Mouse (Mus musculus) stomach, embryonic 16.5 days (tissue): ENCODE measurements at regions not wholly inside any gene's neighbourhood (a gene's known extent, or its start where the extent isn't known, plus 50 kb on each side); places are given as distances from the start of the nearest gene placed in this dataset.

Experiments
- ATAC-seq: fragments of 200-750 bp; cut with Nextera tagmentation; 2 replicates; pipeline ENCODE4 v1.8.0; 2017; ENCODE audit warnings: moderate number of reproducible peaks, moderate TSS enrichment; ENCODE audit not compliant: insufficient read depth, low FRiP score
- H3K27ac ChIP-seq: fragments of 300-500 bp; sonication (generic); 2 replicates; pipeline ENCODE4 v1.5.1; 2014; ENCODE audit warnings: low read length
- H3K27me3 ChIP-seq: fragments of 300-500 bp; sonication (generic); 2 replicates; pipeline ENCODE4 v1.6.1; 2014; ENCODE audit warnings: low read length, control low read depth, mixed read lengths; ENCODE audit not compliant: control insufficient read depth, insufficient read depth
- H3K36me3 ChIP-seq: fragments of 300-500 bp; sonication (generic); 2 replicates; pipeline ENCODE4 v1.6.1; 2014; ENCODE audit warnings: low read length; ENCODE audit not compliant: control insufficient read depth, insufficient read depth
- H3K4me1 ChIP-seq: fragments of 300-500 bp; sonication (generic); 2 replicates; pipeline ENCODE4 v1.6.1; 2014; ENCODE audit warnings: low read length, control low read depth, mixed read lengths; ENCODE audit not compliant: control insufficient read depth, insufficient read depth
- H3K4me2 ChIP-seq: fragments of 300-500 bp; sonication (generic); 2 replicates; pipeline ENCODE4 v1.6.1; 2014; ENCODE audit warnings: low read depth, low read length, mixed read lengths
- H3K4me3 ChIP-seq: fragments of 300-500 bp; sonication (generic); replicated peaks from 2 replicates; pipeline ENCODE4 v1.5.1; 2014; ENCODE audit warnings: mild to moderate bottlenecking, low read length
- H3K9ac ChIP-seq: fragments of 300-500 bp; sonication (generic); 2 replicates; pipeline ENCODE4 v1.6.1; 2014; ENCODE audit warnings: low read length
- H3K9me3 ChIP-seq: fragments of 300-500 bp; sonication (generic); replicated peaks from 2 replicates; pipeline ENCODE4 v1.6.1; 2016; ENCODE audit warnings: low read length, control low read depth; ENCODE audit not compliant: control insufficient read depth
- WGBS: fragments of 180-500 bp; shearing (Covaris S2); extraction: QIAGEN DNeasy Blood & Tissue Kit; methylation state at CpG from one replicate; pipeline ENCODE4 v1.1.7; 2014; 5-methylcytosine and 5-hydroxymethylcytosine counted together

DNA sequence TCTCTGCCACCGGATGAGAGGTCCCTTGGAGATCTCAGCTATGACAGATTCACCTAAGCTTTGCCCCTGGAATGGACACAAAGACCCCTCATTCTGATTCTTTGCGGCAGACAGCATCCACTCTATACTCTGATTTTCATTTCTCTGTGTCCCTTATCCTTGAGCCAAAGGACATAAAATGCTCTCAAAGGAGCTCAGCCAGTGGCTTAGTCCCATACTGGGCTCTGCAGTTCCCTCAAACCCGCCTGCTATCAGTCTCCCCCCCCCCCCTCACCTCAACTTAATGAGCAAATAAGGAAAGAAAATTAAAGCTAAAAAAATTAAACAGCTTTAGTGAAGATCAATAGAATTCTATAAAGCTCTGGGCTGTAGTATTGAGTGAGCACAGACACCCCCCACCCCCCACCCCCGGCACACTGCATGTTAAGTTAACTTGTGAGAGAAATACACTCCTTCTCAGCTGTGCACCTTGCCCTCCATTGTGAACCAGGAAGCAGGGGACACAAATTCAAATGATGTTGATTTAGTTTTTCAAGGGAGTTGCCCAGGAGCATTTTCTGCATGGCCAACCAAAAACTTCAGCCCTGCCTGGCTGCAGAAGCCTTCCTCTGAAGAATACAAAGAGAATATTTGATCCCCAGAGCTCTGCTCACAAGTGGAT, 452.9 kb downstream of the Bnc2 start:
- H3K36me3 ChIP-seq, result no peaks in the 10 kb centered on the region
- no peak overlapping the region for H3K4me2 ChIP-seq
- no peak overlapping the region for H3K9ac ChIP-seq
- peaks cover 4% of the 10 kb centered on the region; the same call in 1 of the 2 replicates for H3K4me1 ChIP-seq
- ATAC-seq, result peak; percentile 80
- H3K27ac ChIP-seq, result peak overlapping the region; percentile 73
- 76% methylated on average over 4 of the region's 4 CpGs for WGBS
- H3K4me3 ChIP-seq, result no peak overlapping the region
- H3K9me3 ChIP-seq, result no peaks in the 10 kb centered on the region
- no peaks in the 10 kb centered on the region for H3K27me3 ChIP-seq

DNA sequence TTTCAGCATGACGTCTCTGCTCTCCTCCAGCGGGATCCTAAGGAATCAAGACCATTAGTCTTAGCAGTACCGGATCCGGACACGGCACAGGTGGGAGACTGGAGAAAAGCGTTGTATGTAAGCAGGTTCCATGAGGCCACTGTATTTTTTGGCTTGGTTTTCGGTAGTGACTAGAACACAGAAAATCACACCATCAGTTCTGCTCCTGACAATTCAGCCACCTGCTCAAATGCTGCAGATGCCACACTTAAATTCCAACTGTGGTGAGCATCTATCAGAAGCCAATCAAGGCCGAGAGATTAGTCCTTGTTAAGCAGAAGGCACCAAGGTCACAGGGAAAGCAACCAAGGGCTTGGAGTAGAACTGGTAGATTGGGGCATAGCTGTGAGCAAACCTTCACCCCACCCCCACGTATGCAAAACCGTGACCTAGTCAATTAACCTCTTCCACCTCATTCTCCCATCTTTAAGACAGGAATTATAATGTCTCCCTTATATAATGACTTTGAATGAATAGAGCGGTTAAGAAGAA, 452.2 kb downstream of the Bnc2 start:
- Histone ChIP-seq H3K9me3 (no peaks in the 10 kb centered on the region), H3K27me3 (no peaks in the 10 kb centered on the region), H3K36me3 (no peaks in the 10 kb centered on the region), H3K4me1 (peaks cover 4% of the 10 kb centered on the region; the same call in 1 of the 2 replicates), H3K4me2 (no peak overlapping the region), H3K27ac (peak overlapping the region; percentile 73), H3K4me3 (no peak overlapping the region), H3K9ac (no peak overlapping the region)
- 78% methylated on average over 11 of the region's 11 CpGs for WGBS
- ATAC-seq, result no peak

DNA sequence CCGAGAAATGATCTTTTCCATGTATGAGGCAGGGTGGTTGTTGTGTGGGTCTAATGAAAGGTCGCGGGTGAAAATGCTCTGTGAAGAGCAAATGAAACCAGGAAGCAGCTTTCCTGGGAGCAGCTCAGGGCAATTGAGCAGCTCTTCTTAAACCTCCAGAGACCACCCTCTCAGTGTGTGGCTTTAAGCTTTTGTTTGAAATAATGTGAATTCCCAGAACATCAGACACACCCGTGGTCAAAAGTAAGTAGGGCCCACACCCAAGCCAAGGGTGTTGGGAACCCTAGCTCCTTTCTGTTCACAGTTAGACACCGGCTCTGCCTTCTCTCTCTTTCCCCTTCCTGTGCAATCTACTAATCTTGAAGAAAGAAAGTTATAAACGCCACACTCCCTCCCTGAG, 450.5 kb downstream of the Bnc2 start:
- H3K9ac ChIP-seq, result no peak overlapping the region
- no peaks in the 10 kb centered on the region for H3K36me3 ChIP-seq
- H3K27ac ChIP-seq, result no peak overlapping the region
- H3K27me3 ChIP-seq, result no peaks in the 10 kb centered on the region
- no peak for ATAC-seq
- H3K4me1 ChIP-seq, result peaks cover 4% of the 10 kb centered on the region; the same call in 1 of the 2 replicates
- no peaks in the 10 kb centered on the region for H3K9me3 ChIP-seq
- WGBS, result 68% methylated on average over 6 of the region's 6 CpGs
- no peak overlapping the region for H3K4me2 ChIP-seq
- H3K4me3 ChIP-seq, result no peak overlapping the region
